Mouse (Mus musculus) limb, embryonic 10.5 days (tissue): ENCODE measurements at regions not wholly inside any gene's neighbourhood (a gene's known extent, or its start where the extent isn't known, plus 50 kb on each side); places are given as distances from the start of the nearest gene placed in this dataset.
A peak's percentile ranks its signal among the peaks of the same experiment; 100 is the strongest.

Source experiments
- DNase-seq: peaks from one replicate; pipeline ENCODE4 v3.0.0-alpha.2; 2017; ENCODE audit warnings: low spot score
- H3K27ac ChIP-seq: fragments of 300-500 bp; sonication (generic); 2 replicates; pipeline ENCODE4 v1.5.1; 2016; ENCODE audit warnings: mild to moderate bottlenecking
- H3K27me3 ChIP-seq: fragments of 300-500 bp; sonication (generic); 2 replicates; pipeline ENCODE4 v1.6.1; 2016; ENCODE audit warnings: low read depth, mild to moderate bottlenecking; ENCODE audit not compliant: poor library complexity, severe bottlenecking
- H3K36me3 ChIP-seq: fragments of 300-500 bp; sonication (generic); 2 replicates; pipeline ENCODE4 v1.6.1; 2016; ENCODE audit warnings: mild to moderate bottlenecking, moderate library complexity
- H3K4me1 ChIP-seq: fragments of 300-500 bp; sonication (generic); 2 replicates; pipeline ENCODE4 v1.6.1; 2016
- H3K4me3 ChIP-seq: fragments of 300-500 bp; sonication (generic); 2 replicates; pipeline ENCODE4 v1.5.1; 2016; ENCODE audit warnings: mild to moderate bottlenecking, moderate library complexity
- H3K9me3 ChIP-seq: fragments of 300-500 bp; sonication (generic); replicated peaks from 2 replicates; pipeline ENCODE4 v1.6.1; 2016; ENCODE audit warnings: mild to moderate bottlenecking
- WGBS: fragments of 180-500 bp; shearing (Covaris S2); methylation state at CpG from one replicate; pipeline ENCODE4 v1.1.7; 2016; 5-methylcytosine and 5-hydroxymethylcytosine counted together

DNA sequence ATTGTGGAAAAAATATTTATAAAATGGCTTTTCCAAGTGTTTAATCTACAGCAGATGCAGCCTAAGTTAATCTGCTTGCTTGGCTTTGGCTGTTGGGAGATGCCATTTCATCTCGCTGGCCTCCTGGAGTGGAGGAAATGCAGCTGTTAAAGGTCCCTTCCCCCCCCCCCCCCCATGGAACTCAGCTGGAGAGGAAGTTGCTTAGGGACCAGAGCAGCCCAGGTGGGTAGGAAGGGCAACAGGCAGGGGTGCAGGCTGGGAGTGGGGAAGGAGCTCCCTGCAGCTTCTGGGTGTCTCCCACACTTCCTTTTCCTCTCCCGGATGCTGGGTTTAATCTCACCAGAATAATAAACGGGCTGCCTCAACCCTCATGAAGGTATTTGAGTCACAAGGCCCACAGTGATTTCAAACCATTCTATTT is 104.0 kb upstream of the Pmepa1 start:
- 60% methylated on average over 3 of the region's 3 CpGs for WGBS
- Histone ChIP-seq H3K9me3 (no peaks in the 10 kb centered on the region), H3K4me3 (no peak overlapping the region), H3K4me1 (peaks cover 45% of the 10 kb centered on the region), H3K27ac (peak overlapping the region; percentile 15; the same call in 1 of the 2 replicates), H3K36me3 (no peaks in the 10 kb centered on the region), H3K27me3 (peaks cover 3% of the 10 kb centered on the region; the same call in 1 of the 2 replicates)
- DNase-seq: no peak

DNA sequence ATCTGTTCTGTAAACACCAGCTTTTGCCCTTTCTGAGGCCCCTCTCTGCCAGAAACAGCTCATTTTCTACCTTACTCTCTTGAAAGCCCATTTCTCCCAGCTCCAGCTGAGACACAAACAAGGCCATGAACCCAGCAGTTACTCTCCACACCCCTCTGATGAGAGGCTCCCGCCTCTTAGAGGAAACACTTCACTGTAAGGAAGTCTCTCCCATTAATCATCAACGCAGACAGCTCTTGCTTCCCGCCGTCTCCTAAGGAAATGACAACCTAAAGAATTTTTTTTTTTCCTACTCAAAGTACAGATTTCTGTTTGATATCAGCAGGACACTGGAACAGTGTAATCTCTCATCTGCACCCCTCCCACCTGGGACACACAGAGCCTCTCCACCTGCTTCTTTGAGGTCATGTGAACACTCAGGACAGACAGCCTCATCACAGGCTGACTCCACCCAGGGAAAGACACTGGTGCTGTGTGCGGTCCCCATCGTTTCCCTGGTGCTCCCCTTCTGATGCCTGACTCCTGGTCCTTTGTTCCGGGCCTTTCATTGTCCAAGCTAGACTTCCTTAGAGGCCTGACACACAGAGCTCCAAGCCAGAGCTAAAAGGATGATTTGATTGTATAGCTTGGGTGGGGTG is 106.0 kb upstream of the Pmepa1 start:
- no peak for DNase-seq
- Histone ChIP-seq H3K36me3 (no peaks in the 10 kb centered on the region), H3K9me3 (no peaks in the 10 kb centered on the region), H3K27ac (no peak overlapping the region; the same call in 1 of the 2 replicates), H3K4me1 (peaks cover 37% of the 10 kb centered on the region), H3K27me3 (peaks cover 11% of the 10 kb centered on the region; the same call in 1 of the 2 replicates), H3K4me3 (no peak overlapping the region)
- WGBS: 61% methylated on average over 7 of the region's 7 CpGs

DNA sequence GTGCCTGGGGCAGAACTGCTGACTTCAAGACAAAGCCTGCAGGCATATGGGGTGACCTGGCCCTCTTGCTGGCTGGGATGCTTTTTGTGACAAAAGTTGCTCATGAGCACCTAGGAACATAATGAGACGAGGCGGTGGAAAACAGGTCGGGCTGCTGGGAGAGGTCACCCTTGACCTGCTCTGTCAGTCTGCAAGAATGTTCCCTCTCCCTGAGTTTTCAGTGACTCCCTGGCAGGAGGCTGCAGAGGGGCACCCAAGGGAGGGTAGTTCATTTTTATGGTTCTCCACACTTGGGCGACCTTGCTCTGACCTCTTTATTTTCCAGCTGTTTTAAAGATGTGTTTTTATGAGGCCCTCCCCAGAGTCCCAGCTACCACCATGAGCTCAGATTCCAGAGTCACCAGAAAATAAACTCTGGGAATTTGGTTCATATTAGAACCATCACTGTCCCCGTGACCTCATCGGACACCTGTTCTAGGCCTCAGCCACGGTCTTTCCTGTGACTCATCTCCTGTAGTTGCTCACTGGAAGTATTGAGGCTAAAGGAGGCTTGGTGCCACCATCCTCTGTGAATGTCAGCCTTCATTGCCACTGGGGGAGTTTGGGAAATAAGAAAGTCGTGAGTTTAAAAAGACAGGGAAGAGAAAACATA is 108.7 kb upstream of the Pmepa1 start:
- no peak overlapping the region for H3K27ac ChIP-seq

DNA sequence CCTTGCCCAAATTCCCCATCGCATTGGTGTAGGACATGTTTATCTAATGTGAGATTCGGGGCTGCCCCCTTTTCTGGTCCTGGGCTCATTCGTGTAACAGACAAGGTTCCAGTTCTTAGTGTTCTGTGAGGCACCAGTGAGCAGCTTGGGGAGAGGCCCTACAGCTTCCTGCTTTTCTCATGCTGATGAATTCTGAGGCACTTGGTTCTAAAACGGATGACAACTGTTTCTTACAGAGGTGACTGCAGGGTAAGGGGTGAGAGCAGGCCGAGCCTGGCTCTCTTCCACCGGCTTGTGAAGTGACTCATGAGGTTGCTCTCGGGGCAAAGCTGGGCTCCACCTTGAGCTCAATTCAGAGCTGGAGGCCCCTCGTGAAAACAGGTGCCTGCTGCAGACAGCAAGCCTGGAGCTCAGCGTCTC is 109.4 kb upstream of the Pmepa1 start:
- Histone ChIP-seq H3K27ac (peak overlapping the region; percentile 38; the same call in 1 of the 2 replicates), H3K27me3 (0 out of 2 replicates have a peak, but pooled peaks cover 11% of the 10 kb centered on the region), H3K4me1 (peaks cover 19% of the 10 kb centered on the region), H3K9me3 (no peaks in the 10 kb centered on the region), H3K4me3 (no peak overlapping the region), H3K36me3 (no peaks in the 10 kb centered on the region)
- 68% methylated on average over 9 of the region's 9 CpGs for WGBS
- no peak for DNase-seq

More for the DNA sequence above, 108.7 kb upstream of the Pmepa1 start:
- no peak for DNase-seq
- Histone ChIP-seq H3K4me3 (no peak overlapping the region), H3K27me3 (peaks cover 11% of the 10 kb centered on the region; the same call in 1 of the 2 replicates), H3K4me1 (peaks cover 23% of the 10 kb centered on the region), H3K9me3 (no peaks in the 10 kb centered on the region), H3K36me3 (no peaks in the 10 kb centered on the region)
- 76% methylated on average over 8 of the region's 8 CpGs for WGBS

DNA sequence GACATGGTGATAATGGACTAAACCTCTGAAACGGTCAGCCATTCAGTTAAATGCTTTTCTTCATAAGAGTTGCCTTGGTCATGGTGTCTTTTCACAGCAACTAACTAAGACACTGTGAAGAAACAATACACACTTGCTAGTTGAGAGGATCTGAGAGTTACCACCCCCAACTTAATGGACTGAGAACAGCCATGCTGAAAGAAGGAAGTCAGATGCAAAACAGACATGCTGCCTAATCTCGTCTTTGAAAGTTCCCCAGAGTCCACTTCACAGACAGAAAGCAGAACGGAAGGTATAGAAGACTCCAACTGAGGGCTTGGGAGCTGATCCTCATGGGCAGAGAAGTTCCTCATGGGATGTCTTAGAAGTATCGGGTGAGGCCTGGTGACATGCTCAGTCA is 111.8 kb upstream of the Pmepa1 start:
- H3K27me3 ChIP-seq: 0 out of 2 replicates have a peak, but pooled peaks cover 8% of the 10 kb centered on the region
- H3K27ac ChIP-seq: no peak overlapping the region
- DNase-seq: no peak
- peaks cover 20% of the 10 kb centered on the region for H3K4me1 ChIP-seq
- H3K9me3 ChIP-seq: 0 out of 2 replicates have a peak, but pooled peaks cover 2% of the 10 kb centered on the region
- 80% methylated on average over 4 of the region's 4 CpGs for WGBS
- no peaks in the 10 kb centered on the region for H3K36me3 ChIP-seq
- no peak overlapping the region for H3K4me3 ChIP-seq

DNA sequence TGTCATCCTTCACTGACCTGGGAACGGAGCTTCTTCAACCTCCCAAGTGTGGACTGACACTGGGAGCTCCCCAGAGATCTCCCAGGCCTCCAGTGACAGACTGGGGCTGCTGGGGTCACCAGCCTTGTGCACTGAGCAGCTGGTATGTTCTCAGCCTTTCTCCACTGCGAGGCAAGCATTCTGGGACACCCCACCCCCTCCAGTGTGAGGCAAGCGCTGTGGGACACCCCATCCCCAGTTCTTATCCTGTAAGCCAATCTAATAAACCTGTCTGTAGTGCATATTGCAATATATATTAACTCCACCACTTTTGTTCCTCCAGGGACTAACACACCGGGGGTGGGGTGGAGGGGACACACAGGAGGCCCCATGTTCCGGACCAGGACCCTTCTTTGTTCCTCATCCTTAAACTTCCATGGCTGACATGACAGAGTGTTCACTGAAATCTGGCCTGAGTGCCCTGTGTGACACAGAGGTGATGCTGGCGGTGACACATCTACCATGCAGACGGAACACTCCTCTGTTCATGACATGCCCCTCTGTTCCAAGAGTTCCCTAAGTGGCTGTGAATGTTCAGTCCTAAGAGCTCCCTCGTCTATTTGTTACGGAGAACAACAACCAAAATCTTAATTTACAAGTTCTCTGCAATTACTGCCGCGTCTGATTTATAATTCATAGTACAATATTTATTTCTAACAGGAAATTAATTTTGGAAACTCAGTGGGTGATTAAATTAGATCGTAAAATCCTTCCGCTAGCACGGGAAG is 116.4 kb upstream of the Pmepa1 start:
- no peaks in the 10 kb centered on the region for H3K36me3 ChIP-seq
- no peak overlapping the region for H3K4me3 ChIP-seq
- H3K27ac ChIP-seq: no peak overlapping the region
- peaks cover 3% of the 10 kb centered on the region; the same call in 1 of the 2 replicates for H3K27me3 ChIP-seq
- 82% methylated on average over 14 of the region's 14 CpGs for WGBS
- peaks cover 12% of the 10 kb centered on the region for H3K4me1 ChIP-seq
- 0 out of 2 replicates have a peak, but pooled peaks cover 2% of the 10 kb centered on the region for H3K9me3 ChIP-seq
- DNase-seq: no peak

DNA sequence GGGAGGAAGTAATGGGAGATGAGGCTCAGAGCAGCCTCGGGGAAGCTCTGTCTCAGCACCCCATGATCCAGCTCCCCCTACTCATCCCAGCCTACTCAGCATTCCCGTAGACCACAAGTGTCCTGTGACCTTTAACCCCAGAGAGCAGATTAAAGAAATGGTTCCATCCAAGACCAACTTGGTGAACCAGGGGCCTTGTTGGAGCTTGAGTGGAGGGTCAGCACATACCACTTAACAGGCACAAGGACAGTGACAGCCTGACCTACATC is 116.9 kb upstream of the Pmepa1 start:
- Histone ChIP-seq H3K27me3 (peaks cover 3% of the 10 kb centered on the region; the same call in 1 of the 2 replicates), H3K9me3 (0 out of 2 replicates have a peak, but pooled peaks cover 2% of the 10 kb centered on the region), H3K4me1 (peaks cover 12% of the 10 kb centered on the region), H3K36me3 (no peaks in the 10 kb centered on the region), H3K27ac (no peak overlapping the region), H3K4me3 (no peak overlapping the region)
- WGBS: 49% methylated on average over 2 of the region's 2 CpGs
- no peak for DNase-seq

DNA sequence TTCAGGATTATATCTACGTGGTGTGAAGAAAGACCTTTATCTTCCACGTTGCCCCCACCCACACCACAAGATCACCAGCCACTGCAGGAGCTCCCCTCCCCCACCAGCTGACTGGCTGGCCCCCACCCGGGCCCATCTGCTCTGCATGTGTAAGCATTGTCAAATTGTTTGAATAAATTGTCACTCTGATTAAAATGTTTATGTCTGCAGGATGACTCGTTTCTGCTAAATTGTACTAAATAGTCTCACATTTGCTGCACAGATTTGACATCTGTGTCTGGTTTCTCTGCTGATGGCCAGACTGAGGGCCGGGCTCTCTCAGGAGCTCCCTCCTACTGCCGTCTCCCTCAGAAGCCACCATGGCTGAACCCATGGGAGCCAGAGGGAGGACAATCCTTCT is 119.2 kb upstream of the Pmepa1 start:
- no peak for DNase-seq
- Histone ChIP-seq H3K4me3 (no peak overlapping the region), H3K4me1 (peaks cover 12% of the 10 kb centered on the region), H3K27ac (no peak overlapping the region), H3K27me3 (peaks cover 3% of the 10 kb centered on the region; the same call in 1 of the 2 replicates), H3K36me3 (no peaks in the 10 kb centered on the region), H3K9me3 (0 out of 2 replicates have a peak, but pooled peaks cover 2% of the 10 kb centered on the region)
- 59% methylated on average over 6 of the region's 6 CpGs for WGBS

DNA sequence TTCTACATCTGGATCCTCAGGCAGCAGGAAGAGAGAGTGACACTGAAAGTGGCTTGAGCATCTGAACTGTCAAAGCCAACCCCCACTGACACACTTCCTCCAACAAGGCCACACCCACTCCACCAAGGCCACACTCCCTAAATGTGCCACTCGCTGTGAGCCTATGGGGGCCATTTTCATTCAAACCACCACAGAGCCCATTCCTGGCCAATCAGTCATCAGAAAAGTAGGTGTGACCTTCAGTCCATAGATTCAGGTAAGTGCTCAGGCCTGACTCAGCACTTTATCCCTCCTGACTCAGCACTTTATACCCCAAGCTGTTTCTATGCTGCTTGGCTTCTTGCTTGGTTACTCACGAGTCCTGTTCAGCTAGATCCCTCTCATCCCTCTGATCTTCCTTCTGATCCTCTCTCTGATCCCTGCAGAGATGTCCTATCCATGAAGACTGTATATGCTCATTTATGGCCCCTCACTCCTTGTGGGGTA is 121.6 kb upstream of the Pmepa1 start:
- H3K4me1 ChIP-seq: peaks cover 8% of the 10 kb centered on the region; the same call in 1 of the 2 replicates
- no peak for DNase-seq
- no peak overlapping the region for H3K27ac ChIP-seq
- no peak overlapping the region for H3K4me3 ChIP-seq
- WGBS: 93% methylated on average over 2 of the region's 2 CpGs
- H3K36me3 ChIP-seq: no peaks in the 10 kb centered on the region
- H3K9me3 ChIP-seq: no peaks in the 10 kb centered on the region
- H3K27me3 ChIP-seq: peaks cover 3% of the 10 kb centered on the region; the same call in 1 of the 2 replicates

DNA sequence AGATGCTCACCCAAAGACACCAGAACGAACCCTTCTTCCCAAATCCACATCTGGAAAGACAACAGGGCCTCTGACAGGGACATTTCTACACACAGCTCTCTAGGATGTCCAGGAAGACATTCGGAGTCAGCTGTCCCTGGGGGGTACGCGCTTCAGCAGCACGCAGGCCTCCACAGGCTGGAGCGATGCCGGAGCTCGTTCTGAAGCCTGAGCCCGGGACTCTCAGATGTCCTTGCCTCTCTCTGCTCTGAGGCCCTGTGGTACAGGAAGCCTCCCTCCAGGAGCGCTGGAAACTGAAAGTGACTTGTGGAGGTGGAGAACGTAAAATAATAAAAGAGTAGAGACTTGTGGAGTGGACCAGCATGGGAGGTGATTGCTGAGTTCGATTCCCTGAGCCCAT is 116.8 kb upstream of the 1700021F07Rik start:
- Histone ChIP-seq H3K27me3 (peaks cover 13% of the 10 kb centered on the region), H3K27ac (peak overlapping the region; percentile 60), H3K9me3 (no peaks in the 10 kb centered on the region), H3K4me1 (peaks cover 36% of the 10 kb centered on the region), H3K4me3 (no peak overlapping the region), H3K36me3 (no peaks in the 10 kb centered on the region)
- DNase-seq: no peak
- 77% methylated on average over 12 of the region's 12 CpGs for WGBS

DNA sequence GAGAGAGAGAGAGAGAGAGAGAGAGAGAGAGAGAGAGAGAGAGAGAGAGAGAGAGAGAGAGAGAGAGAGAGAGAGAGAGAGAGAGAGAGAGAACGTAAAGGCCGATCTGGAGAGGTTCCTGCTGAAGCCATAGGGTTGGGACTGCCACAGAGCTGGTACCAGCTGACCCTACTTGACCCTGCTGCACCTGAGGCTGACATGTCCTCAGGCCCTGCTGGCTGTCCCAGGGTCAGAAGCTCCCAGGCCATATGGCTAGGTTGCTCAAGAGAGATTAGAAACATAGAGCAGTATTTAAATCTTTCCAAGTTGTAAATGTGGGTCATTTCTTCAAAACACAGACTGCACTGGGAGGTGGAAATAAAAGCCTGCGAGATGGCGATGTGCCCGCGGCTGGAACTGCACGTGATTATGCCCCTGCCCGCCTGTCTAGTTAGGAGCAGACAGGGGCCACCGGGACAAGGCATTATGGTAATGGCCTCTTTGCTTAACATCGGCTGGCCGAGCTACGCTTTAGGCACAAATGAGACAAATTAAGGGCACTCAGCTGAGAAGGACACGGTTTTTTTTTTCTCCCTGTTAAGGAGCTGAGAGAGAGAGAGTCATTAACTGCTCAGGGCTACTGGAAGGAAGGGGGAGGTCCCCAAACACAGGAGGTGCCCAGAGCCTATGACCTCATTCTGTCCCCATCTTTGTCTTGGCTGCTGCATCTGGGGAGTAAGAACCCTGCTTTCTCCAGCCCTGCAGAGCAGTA is 115.9 kb upstream of the 1700021F07Rik start:
- peaks cover 36% of the 10 kb centered on the region for H3K4me1 ChIP-seq
- peaks cover 20% of the 10 kb centered on the region for H3K27me3 ChIP-seq
- H3K4me3 ChIP-seq: no peak overlapping the region
- peak overlapping the region; percentile 47 for H3K27ac ChIP-seq
- WGBS: 35% methylated on average over 13 of the region's 13 CpGs
- no peaks in the 10 kb centered on the region for H3K9me3 ChIP-seq
- no peaks in the 10 kb centered on the region for H3K36me3 ChIP-seq
- DNase-seq: peak; percentile 53

DNA sequence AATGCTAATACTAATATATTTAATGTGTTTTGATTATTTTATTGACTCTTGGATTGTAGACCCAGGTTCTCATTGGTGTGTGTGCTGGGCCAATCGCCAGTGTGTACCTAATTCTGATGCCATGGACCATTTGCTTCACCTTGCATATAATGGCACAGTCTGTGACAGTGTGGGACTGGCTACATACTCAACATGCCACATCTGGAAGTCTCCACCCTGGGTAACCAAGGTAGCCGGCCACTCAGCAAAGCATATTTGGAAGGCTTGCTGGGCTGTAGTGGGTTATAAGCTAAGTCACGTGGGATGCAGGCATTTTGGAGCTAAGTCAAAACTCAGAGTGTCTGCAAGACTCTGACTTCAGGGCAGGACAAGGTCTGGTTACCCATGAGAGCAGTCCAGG is 115.3 kb upstream of the 1700021F07Rik start:
- no peaks in the 10 kb centered on the region for H3K9me3 ChIP-seq
- WGBS: 76% methylated on average over 3 of the region's 3 CpGs

More for the DNA sequence above, 115.3 kb upstream of the 1700021F07Rik start:
- Histone ChIP-seq H3K27me3 (peaks cover 20% of the 10 kb centered on the region), H3K27ac (peak overlapping the region; percentile 67; the same call in 1 of the 2 replicates), H3K4me3 (no peak overlapping the region), H3K4me1 (peaks cover 36% of the 10 kb centered on the region), H3K36me3 (no peaks in the 10 kb centered on the region)
- no peak for DNase-seq
